Mouse (Mus musculus) neural tube, embryonic 14.5 days (tissue): ENCODE measurements around the gene Asphd1. TPM values are rescaled to one million over a fixed set of nuclear protein-coding genes. Genes with fewer than 3 reads are reported as not detected.
A peak's percentile ranks its signal among the peaks of the same experiment; 100 is the strongest.

Experiments used
- ATAC-seq: fragments of 200-750 bp; cut with Nextera tagmentation; 2 replicates; pipeline ENCODE4 v1.8.0; 2017; ENCODE audit warnings: low read depth, mild to moderate bottlenecking, moderate TSS enrichment, moderate library complexity
- H3K27ac ChIP-seq: fragments of 300-500 bp; sonication (generic); 2 replicates; pipeline ENCODE4 v1.5.1; 2014; ENCODE audit warnings: low read depth, mild to moderate bottlenecking, control low read depth, low read length, moderate library complexity, mixed read lengths
- H3K27me3 ChIP-seq: fragments of 300-500 bp; sonication (generic); 2 replicates; pipeline ENCODE4 v1.6.1; 2014; ENCODE audit warnings: low read length; ENCODE audit not compliant: control insufficient read depth, insufficient read depth
- H3K36me3 ChIP-seq: fragments of 300-500 bp; sonication (generic); 2 replicates; pipeline ENCODE4 v1.6.1; 2014; ENCODE audit warnings: low read length, mixed read lengths; ENCODE audit not compliant: control insufficient read depth, insufficient read depth
- H3K4me1 ChIP-seq: fragments of 300-500 bp; sonication (generic); 2 replicates; pipeline ENCODE4 v1.6.1; 2014; ENCODE audit warnings: low read length; ENCODE audit not compliant: control insufficient read depth, insufficient read depth
- H3K4me2 ChIP-seq: fragments of 300-500 bp; sonication (generic); 2 replicates; pipeline ENCODE4 v1.6.1; 2014; ENCODE audit warnings: mild to moderate bottlenecking, low read depth, low read length, control low read depth
- H3K4me3 ChIP-seq: fragments of 300-500 bp; sonication (generic); 2 replicates; pipeline ENCODE4 v1.5.1; 2014; ENCODE audit warnings: low read depth, low read length, control low read depth, mixed read lengths
- H3K9ac ChIP-seq: fragments of 300-500 bp; sonication (generic); replicated peaks from 2 replicates; pipeline ENCODE4 v1.6.1; 2014; ENCODE audit warnings: low read depth, mild to moderate bottlenecking, control low read depth, low read length, mixed read lengths
- H3K9me3 ChIP-seq: fragments of 300-500 bp; sonication (generic); 2 replicates; pipeline ENCODE4 v1.6.1; 2016; ENCODE audit warnings: low read length; ENCODE audit not compliant: control insufficient read depth
- WGBS: fragments of 180-500 bp; shearing (Covaris S2); extraction: QIAGEN DNeasy Blood & Tissue Kit; methylation state at CpG from one replicate; pipeline ENCODE4 v1.1.7; 2014; 5-methylcytosine and 5-hydroxymethylcytosine counted together
- polyA plus RNA-seq: library from polyadenylated mRNA; unstranded; fragments of >200 nt; fragmentation: Nextera tagmentation; extraction: Ambion mirVana; gene quantifications from 2 replicates; pipeline ENCODE4 v1.2.1, GENCODE M21; 2014

Gene Asphd1
- 5.8 and 10.6 TPM in 2 replicates for polyA plus RNA-seq

DNA sequence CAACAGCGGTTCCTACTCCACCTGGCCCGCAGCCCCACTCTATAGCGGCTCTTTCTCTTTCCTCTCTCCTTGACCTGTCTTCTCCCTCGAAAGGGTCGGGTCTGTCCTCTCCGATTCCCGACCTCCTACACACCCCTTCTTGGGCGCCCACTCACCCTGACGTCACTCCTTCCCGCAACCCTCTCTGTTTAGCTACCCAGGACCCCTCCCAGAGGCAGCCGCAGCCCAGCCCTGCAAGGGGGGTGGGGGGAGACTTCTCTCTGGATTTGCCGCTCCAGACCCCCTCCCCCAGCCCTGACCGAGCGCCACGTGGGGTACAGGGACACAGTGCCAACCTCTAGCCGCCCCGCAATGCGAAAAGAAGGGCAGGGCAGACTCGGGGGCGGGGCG is at the start of gene Asphd1:
TSS of gene Asphd1 (minus strand) at position 180 of the 390 bp plus-strand sequence.
- under 1% methylated on average over 21 of the region's 21 CpGs for WGBS
- H3K27me3 ChIP-seq, result no peaks in the 10 kb centered on the region
- peaks cover 5% of the 10 kb centered on the region; the same call in 1 of the 2 replicates for H3K36me3 ChIP-seq
- ATAC-seq, result peak; percentile 55
- peak within 1 kb of the TSS; percentile 87 for H3K4me2 ChIP-seq
- no peaks in the 10 kb centered on the region for H3K9me3 ChIP-seq
- peak within 1 kb of the TSS; percentile 74 for H3K9ac ChIP-seq
- peak within 1 kb of the TSS; percentile 87 for H3K27ac ChIP-seq
- peaks cover 22% of the 10 kb centered on the region for H3K4me1 ChIP-seq
- H3K4me3 ChIP-seq, result peak within 1 kb of the TSS; percentile 48

DNA sequence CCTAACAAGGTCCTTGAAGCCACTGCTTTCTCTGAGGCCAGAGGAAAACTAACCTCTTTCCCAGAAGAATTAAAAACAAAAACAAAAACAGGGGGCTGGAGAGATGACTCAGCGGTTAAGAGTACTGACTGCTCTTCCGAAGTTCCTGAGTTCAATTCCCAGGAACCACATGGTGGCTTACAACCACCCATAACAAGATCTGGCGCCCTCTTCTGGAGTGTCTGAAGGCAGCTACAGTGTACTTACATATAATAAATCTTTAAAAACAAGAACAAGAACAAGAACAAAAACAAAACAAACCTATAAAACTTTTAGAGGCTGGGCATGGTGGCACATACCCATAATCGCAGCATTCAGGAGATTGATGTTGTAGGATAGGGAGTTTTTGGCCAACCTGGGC is 47.1 kb upstream of the Asphd1 start:
- no peaks in the 10 kb centered on the region for H3K27me3 ChIP-seq
- 70% methylated on average over 4 of the region's 4 CpGs for WGBS
- H3K4me3 ChIP-seq, result no peak overlapping the region
- no peak overlapping the region for H3K9ac ChIP-seq
- no peak overlapping the region for H3K27ac ChIP-seq
- H3K4me1 ChIP-seq, result no peaks in the 10 kb centered on the region
- no peaks in the 10 kb centered on the region for H3K36me3 ChIP-seq
- no peak for ATAC-seq
- no peak overlapping the region for H3K4me2 ChIP-seq
- no peaks in the 10 kb centered on the region for H3K9me3 ChIP-seq

DNA sequence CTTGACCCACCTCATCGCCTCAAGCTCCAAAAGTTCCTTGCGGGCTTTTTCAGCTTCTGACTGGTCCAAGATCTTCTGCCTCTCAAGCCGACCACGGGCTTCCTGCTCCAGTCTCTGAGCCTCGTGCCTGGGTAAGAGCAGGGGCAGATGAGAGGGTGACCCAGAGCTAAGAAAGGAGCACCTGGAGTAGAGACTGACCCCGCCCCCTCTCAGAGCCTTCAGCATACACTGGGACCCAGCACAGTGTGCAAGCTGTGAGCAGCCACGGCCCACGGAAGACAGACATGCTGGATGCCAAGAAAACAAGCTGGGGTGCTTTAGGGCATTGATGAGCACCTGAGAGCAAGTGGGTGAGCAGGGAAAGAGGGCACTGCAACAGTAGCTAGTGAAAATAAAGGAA is 39.4 kb upstream of the Asphd1 start:
- no peak overlapping the region for H3K4me2 ChIP-seq
- no peak for ATAC-seq
- 70% methylated on average over 8 of the region's 8 CpGs for WGBS
- H3K4me3 ChIP-seq, result no peak overlapping the region
- H3K27me3 ChIP-seq, result no peaks in the 10 kb centered on the region
- no peaks in the 10 kb centered on the region for H3K36me3 ChIP-seq
- H3K9me3 ChIP-seq, result no peaks in the 10 kb centered on the region
- H3K27ac ChIP-seq, result no peak overlapping the region
- H3K9ac ChIP-seq, result no peak overlapping the region
- no peaks in the 10 kb centered on the region for H3K4me1 ChIP-seq

DNA sequence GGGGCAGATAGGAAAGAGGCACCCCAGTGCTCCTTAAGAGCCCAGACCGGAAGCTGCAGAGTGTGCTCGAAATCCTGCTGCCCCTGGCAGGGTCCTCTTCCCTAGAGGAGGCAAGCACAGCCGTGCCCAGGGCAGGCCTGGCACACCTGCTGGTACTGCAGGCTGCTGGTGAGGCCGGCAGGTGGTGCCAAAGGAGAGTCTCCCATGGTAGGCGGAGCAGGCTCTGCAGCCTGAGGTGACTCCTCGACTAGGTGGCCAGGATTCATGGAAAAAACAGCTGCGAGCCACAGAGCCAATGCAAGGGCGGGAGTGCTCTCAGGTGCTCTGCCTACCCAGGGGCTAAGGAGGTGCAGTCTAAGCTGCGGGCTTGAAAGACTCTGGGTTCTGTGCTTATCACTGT is 36.9 kb upstream of the Asphd1 start:
- Histone ChIP-seq H3K27ac (no peak overlapping the region), H3K4me3 (no peak overlapping the region), H3K9ac (no peak overlapping the region), H3K9me3 (no peaks in the 10 kb centered on the region), H3K4me2 (no peak overlapping the region), H3K27me3 (no peaks in the 10 kb centered on the region), H3K36me3 (peaks cover 1% of the 10 kb centered on the region; the same call in 1 of the 2 replicates), H3K4me1 (no peaks in the 10 kb centered on the region)
- 53% methylated on average over 9 of the region's 9 CpGs for WGBS
- no peak for ATAC-seq

DNA sequence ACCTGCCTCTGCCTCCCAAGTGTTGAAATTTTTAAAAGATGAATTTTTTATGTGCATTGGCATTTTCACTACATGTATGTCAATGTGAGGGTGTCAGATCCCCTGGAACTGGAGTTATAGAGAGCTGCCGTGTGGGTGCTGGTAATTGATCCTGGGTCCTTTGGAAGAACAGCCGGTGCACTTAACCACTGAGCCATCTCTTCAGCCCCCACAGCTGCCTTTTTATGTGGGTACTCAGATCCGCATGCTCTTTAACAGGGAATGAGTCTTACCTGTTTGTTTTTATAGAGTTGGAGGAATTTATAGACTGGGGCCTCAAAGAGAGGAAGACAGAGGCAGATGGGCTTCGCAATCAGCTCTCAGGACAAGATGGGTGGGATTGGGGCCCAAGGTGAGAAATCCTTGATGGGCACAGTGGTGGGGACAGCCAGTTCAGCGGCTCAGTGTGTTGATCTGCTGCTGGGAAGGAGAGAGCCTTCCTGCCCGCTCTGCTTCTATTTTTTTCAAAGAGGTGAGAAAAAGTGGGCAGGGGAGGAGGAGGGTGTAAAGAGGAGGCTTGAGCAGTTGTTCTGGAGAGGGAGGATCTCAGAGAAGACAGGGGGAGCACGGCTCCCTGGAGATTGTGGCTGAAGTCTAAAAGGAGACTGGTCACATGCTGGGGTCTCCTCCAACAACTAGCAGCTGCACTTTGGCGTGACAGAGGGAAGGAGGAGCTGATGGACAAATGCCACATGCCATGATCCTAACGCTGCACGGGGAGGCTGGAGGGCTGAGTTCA is 35.5 kb upstream of the Asphd1 start:
- ATAC-seq, result no peak
- no peaks in the 10 kb centered on the region for H3K9me3 ChIP-seq
- peaks cover 6% of the 10 kb centered on the region for H3K36me3 ChIP-seq
- no peaks in the 10 kb centered on the region for H3K4me1 ChIP-seq
- H3K27ac ChIP-seq, result no peak overlapping the region
- H3K4me3 ChIP-seq, result no peak overlapping the region
- no peak overlapping the region for H3K4me2 ChIP-seq
- H3K9ac ChIP-seq, result no peak overlapping the region
- no peaks in the 10 kb centered on the region for H3K27me3 ChIP-seq
- 55% methylated on average over 10 of the region's 10 CpGs for WGBS

DNA sequence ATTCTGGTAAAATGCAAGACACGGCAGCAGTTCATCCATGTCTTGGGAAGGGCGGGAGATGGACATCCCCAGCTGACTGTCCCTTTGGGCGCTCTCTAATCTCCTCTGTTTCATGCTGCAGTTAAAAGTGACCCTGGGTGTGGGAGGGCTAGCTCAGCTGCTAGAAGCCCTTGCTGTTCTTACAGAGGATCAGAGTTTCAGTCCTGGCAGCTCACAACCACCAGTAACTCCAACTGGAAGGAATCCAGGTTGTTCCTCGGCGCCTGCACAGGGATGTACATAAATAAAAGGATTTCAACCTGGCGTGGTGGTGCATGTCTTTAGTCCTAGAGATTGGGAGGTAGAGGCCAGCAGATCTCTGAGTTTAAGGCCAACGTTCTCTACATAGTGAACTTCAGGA is 33.7 kb upstream of the Asphd1 start:
- no peak for ATAC-seq

DNA sequence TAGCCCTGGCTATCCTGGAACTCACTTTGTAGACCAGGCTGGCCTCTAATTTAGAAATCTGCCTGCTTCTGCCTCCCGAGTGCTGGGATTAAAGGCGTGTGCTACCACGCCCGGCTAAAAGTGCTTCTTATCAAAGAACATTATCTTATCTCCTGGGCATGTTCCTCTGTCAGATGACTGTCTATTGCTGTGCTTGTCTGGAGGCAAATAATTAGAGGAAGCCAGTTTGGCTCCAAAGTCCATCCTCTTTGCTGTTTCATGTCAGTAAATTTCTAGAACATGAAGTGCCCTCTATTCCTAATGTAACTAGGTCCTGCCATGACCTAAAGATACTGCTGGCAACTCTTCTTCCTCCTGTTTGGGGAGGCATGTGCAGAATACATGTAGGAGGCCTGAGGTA is 32.7 kb upstream of the Asphd1 start:
- H3K9ac ChIP-seq, result no peak overlapping the region
- peaks cover 18% of the 10 kb centered on the region for H3K36me3 ChIP-seq
- no peak for ATAC-seq
- 0 out of 2 replicates have a peak, but pooled peaks cover 6% of the 10 kb centered on the region for H3K4me1 ChIP-seq
- H3K27me3 ChIP-seq, result no peaks in the 10 kb centered on the region
- H3K9me3 ChIP-seq, result no peaks in the 10 kb centered on the region
- 94% methylated on average over 4 of the region's 4 CpGs for WGBS
- H3K4me2 ChIP-seq, result no peak overlapping the region
- no peak overlapping the region for H3K27ac ChIP-seq
- H3K4me3 ChIP-seq, result no peak overlapping the region

More for the DNA sequence above, 33.7 kb upstream of the Asphd1 start:
- WGBS, result 93% methylated on average over 7 of the region's 7 CpGs
- Histone ChIP-seq H3K4me2 (no peak overlapping the region), H3K4me1 (no peaks in the 10 kb centered on the region), H3K36me3 (peaks cover 18% of the 10 kb centered on the region), H3K4me3 (no peak overlapping the region), H3K9me3 (no peaks in the 10 kb centered on the region), H3K27me3 (no peaks in the 10 kb centered on the region), H3K27ac (no peak overlapping the region), H3K9ac (no peak overlapping the region)

DNA sequence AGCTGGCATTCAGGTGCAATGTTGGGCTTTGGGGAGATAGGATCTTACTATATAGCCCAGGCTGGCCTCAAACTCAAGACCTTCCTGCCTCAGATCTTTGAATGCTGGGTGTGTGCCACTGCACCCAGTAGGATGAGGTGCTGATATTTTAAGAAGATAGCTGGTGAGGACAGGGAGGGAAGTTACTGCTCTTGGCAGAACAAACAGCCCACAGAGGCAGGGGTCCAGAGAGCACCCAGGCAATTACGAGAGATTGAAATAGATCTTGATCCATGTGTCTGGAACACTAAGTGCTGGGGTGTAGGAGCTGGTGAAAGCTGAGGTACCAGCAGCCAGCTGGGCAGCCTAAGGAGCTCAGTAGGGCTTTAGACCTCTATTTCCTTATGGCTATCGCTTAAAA is 32.2 kb upstream of the Asphd1 start:
- H3K4me1 ChIP-seq, result 0 out of 2 replicates have a peak, but pooled peaks cover 8% of the 10 kb centered on the region
- no peak overlapping the region for H3K9ac ChIP-seq
- no peak overlapping the region for H3K4me3 ChIP-seq
- no peak overlapping the region for H3K4me2 ChIP-seq
- H3K27me3 ChIP-seq, result no peaks in the 10 kb centered on the region
- peaks cover 18% of the 10 kb centered on the region for H3K36me3 ChIP-seq
- H3K27ac ChIP-seq, result no peak overlapping the region
- ATAC-seq, result no peak
- no peaks in the 10 kb centered on the region for H3K9me3 ChIP-seq
- 87% methylated on average over 2 of the region's 2 CpGs for WGBS

DNA sequence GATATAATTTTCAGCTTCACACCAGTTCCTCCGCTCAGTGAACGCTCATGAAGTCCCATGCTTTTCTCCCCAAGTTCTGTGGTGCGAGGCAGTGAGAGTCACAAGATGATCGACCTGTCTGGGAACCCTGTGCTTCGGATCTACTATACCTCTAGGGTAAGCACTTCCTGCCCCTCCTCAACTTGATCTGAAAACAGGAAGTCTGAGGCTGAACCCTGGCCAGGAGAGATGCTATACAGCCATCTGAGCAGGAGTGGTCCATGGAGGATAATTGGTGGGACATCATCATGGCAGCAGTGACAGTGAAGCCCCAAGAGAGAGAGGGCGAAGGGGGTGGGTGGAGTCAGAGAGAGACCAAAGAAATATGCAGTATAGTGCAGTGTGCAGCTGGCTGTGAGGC is 29.5 kb upstream of the Asphd1 start:
- 95% methylated on average over 6 of the region's 6 CpGs for WGBS
- H3K27me3 ChIP-seq, result no peaks in the 10 kb centered on the region
- H3K27ac ChIP-seq, result no peak overlapping the region
- H3K4me1 ChIP-seq, result 0 out of 2 replicates have a peak, but pooled peaks cover 8% of the 10 kb centered on the region
- no peak overlapping the region for H3K9ac ChIP-seq
- ATAC-seq, result no peak
- no peaks in the 10 kb centered on the region for H3K9me3 ChIP-seq
- peaks cover 18% of the 10 kb centered on the region for H3K36me3 ChIP-seq
- no peak overlapping the region for H3K4me3 ChIP-seq
- no peak overlapping the region for H3K4me2 ChIP-seq
